Mouse (Mus musculus) lung, adult 18-20 months (tissue): ENCODE measurements at regions not wholly inside any gene's neighbourhood (a gene's known extent, or its start where the extent isn't known, plus 50 kb on each side); places are given as distances from the start of the nearest gene placed in this dataset.
A peak's percentile ranks its signal among the peaks of the same experiment; 100 is the strongest.

Source experiments
- DNase-seq, 2 experiments: peaks; one replicate each; pipeline ENCODE4 v3.0.0; 2022; ENCODE audit warnings: mixed read lengths in 2 of 2

- no peak for DNase-seq
These were observed 133.8 kb upstream of the Six2 start for GRCm38 (mm10) chr17:85821861-85822260.

DNA sequence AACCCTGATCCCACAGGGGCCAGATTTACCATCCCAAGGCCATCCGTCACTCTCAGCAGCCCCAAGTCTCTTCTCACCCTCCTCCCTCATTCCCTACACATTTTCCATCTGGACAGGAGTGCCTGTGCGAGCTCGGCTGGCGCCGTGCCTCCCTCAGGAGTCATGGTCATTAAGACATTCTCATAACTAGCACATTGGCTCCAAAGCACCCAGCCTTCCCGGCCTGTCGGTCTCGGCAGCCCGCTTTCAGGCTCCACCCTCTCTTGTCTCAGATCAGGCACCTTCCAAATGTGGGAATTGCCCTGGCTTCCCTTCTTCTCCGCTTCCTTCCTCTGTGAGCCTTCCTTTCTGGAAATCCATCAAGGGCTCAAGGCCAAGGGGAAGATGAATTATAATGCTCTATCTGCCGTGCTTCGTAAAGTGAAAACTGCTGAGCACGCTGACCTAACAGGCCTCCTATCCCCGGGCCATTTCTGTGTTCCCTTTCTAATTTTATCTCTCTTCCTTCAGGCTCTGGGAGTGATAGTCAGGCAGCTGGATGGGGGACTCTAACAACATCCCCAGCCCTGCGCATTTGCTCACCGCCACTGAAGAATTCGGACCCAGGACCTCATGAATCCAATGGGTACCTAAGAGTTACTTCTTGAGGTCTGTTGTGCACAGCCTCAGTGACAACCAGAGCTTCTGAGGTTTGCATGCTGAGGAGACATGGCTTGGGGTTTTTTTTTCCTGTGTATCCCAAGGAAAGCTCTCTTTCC lies 130.2 kb upstream of the Six2 start:
- DNase-seq, result no peak

DNA sequence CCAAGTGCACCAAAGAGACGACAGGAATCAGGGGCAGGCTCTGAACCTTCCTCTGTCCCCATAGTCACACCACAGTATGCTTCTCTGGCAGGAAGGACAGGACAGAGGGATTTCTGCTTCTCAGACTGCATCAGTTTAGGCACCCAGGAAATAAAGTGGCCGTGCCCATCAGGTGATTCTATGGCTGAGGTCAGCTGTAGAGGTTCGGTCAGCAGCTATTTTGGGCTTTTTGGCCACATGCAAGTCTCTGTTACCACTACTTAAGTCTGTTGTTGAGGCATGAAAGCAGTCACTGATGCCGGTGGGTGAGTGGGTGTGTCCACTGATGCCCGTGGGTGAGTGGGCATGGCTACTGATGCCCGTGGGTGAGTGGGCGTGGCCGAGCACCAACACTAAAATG lies 128.4 kb upstream of the Six2 start:
- no peak for DNase-seq

- no peak for DNase-seq
These were observed 128.0 kb upstream of the Six2 start for GRCm38 (mm10) chr17:85816056-85816455.

DNA sequence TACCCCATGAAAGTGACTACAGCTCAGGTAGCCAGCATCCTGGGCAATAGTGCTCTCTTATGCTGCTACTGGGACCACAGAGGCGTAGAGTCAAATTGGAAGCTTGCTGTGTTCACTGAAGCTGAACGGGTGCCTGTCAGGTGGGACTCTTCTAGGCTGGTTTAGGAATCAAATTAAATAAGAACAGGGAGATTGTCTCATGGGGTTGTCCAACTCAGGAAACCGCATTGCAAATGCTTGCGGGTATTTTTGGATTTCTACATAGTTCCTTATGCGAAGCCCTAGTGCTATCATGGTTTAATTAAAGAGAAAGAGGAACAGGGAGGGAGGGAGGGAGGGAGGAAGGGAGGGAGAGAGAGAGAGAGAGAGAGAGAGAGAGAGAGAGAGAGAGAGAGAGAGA lies 120.5 kb upstream of the Six2 start:
- DNase-seq, result no peak

DNA sequence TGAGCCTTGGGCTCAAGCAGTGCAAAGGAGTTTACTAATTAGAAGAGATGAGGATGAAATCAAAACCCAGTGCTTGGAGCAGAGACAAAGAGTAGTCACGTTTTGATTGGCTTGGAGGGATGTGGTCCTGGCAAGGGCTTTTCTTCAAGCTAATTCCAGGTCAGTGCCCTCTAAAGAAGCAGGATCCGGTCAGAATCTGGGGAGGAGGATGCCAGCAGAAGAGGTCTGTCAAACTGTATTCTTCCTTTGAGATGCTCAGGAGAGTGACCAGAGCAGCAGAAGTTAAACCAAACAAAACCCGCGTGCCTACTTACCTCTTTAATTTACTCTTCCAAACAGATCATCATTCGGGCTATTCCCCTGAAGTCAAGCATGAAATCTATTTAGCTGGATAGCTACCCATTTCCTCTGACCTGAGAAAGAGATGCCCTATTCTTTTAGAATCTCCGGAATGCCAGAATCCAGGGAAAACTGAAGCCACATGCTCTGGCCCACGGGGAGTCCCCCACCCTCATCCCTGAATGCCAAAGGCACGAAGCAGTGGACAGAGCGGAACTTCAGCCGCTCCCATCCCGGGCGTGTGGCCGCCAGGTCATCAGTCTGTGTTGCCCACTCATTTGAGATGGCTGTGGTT lies 117.8 kb upstream of the Six2 start:
- no peak for DNase-seq

GRCm38 (mm10) chr17:85804631-85805030 lies 116.6 kb upstream of the Six2 start:
- peak in 1 of 2 experiments; percentile 1 for DNase-seq

DNA sequence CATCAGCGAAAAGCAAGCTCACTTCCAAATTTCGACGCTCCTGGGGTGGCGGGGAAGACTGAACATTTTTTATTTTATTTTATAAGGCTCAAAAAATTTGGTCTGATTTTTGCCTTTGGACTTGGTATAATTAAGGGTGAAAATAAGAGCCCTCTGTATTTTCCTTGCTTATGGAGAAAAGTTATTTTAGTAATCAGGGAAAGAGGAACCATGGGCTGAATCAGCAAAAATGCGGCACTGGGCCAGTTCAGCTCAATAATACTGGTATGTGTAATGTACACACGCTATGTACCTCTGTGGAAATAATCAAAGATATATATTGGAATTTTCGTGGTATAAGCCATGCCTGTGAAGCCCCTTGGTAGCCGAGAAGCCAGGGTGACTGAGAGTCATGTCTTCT lies 113.7 kb upstream of the Six2 start:
- DNase-seq, result no peak

DNA sequence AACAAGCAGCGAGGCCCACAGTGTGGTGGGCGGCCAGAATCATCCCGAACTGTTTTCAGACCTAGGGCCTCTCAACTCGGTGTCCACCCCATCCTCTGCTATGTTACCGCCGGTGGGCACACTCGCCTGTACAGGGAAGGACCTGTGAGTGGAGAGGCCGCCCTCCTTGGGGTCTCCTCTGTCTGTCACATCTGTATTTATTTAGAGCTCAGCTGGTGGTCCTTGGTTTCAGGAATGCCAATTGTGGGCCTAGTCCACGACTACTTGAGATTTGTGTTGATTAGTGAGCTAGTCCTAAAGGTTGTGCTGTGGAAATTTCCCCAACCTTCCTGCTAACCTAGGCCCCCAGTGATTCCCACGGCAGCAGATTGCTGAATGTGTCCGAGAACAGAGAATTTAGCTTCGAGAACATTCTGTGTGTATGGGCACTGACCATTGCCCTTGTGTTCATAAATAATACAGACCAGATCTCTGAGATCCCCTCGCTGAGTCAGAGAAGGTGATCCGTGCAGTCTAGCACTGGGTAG lies 113.1 kb upstream of the Six2 start:
- no peak for DNase-seq

- DNase-seq, result no peak
These were observed 112.4 kb upstream of the Six2 start for GRCm38 (mm10) chr17:85800357-85801078.

- DNase-seq, result peak in 1 of 2 experiments; percentile 2
These were observed 111.8 kb upstream of the Six2 start for GRCm38 (mm10) chr17:85799865-85800356.

DNA sequence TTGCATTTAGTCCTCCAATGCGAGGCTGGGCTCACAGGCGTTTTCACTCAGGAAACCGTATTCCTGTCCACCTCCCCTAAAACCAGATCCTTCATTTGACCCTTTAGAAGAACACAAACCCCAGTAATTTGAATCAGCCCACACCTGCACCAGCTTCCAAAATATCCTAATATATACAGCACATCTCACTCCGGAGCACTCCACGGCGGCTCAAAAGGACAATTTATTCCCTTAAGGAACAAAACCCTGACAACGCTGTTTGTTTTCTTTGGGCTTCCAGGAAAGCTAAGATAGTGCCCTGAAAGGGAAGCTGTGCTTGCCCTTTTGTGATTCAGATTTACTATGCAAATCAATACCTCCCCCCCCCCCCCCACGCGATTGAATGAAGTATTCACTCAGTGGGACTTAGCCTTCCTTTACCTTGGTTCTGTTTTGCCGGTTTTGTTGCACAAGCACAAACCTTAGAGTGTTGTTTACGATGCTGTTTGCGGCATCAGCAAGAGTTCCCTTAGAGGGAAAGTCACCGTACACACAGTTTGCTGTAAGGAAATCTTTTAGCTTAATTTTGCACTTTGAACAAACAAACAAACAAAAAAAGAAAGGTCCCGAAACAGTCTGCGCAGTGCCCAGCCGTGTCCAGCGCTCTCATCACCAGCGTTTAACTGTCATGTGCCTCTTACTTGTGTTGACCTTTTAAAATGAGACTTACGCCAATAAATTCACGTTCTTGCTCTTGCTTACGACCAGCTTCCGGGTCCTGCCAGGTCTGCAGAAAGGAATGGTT lies 111.2 kb upstream of the Six2 start:
- DNase-seq, result no peak

- DNase-seq, result no peak
These were observed 109.7 kb upstream of the Six2 start for GRCm38 (mm10) chr17:85797755-85798154.

DNA sequence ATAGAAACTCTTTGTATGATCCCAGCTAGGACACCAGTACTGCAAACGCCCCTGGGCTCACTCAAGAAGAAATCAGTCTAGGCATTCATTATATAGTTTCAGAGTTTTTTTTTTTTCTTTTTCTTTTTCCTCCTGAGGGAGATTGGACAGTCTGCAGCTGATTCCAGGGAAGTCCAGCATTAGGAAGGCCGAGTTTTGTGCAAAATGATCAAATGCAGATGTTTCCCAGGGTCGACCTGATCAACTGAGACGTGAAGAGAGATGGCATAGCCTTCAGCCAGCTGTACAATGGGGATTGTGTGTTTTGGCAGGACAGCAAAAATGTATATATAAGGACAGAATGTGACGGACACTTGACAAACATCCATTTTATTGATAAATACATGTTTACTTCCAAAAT lies 107.7 kb upstream of the Six2 start:
- no peak for DNase-seq

DNA sequence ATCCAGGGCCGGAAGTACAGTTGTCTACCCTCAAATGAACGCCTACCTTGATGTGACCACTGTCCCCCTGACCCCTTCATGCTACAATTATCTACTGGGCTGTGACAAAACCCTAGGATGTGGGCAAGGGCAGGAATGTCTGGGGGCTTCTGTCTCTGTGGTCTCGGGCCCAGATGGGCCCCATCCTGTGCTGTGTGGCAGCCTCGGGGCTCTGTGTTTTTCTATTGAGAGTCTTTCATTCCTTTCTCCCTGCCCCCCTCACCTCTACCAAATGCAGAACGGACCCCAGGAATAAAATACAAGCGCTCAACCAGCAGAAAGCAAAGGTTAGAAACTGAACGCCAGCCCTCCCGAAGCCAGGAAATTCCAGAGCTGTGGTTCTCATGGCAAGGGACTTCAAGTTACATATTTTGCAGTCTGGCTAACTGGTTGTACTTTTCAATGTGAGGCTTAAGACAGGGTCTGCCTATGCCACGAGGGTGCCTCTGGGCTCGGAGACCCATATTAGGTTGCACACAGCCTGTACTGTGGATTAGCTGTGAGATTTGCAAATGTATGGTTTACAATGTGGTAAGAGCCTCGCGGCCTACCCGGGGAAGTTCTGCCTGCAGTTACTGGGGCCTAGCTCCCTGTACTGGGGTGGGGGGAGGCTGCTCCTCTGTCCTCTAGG lies 97.7 kb upstream of the Six2 start:
- DNase-seq, result no peak

- no peak for DNase-seq
These were observed 92.4 kb upstream of the Six2 start for GRCm38 (mm10) chr17:85780477-85780876.

DNA sequence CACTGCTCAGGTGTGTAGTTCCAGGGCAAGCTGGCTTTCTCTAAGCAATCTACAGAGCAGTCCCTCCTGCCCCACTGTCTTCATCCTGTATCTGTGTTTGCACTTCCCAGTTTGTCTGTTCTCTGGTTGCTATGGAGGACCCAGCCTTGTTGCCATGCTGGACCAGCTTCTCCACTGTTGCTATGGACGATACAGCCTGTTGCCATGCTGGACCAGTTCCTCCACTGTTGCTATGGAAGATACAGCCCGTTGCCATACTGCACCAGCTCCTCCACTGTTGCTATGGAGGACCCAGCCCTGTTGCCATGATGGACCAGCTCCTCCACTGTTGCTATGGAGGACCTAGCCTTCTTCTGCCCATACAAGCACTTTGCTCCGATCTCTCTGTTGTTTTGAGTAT lies 88.8 kb upstream of the Six2 start:
- DNase-seq, result no peak

GRCm38 (mm10) chr17:85768341-85768740 lies 80.3 kb upstream of the Six2 start:
- DNase-seq, result no peak

DNA sequence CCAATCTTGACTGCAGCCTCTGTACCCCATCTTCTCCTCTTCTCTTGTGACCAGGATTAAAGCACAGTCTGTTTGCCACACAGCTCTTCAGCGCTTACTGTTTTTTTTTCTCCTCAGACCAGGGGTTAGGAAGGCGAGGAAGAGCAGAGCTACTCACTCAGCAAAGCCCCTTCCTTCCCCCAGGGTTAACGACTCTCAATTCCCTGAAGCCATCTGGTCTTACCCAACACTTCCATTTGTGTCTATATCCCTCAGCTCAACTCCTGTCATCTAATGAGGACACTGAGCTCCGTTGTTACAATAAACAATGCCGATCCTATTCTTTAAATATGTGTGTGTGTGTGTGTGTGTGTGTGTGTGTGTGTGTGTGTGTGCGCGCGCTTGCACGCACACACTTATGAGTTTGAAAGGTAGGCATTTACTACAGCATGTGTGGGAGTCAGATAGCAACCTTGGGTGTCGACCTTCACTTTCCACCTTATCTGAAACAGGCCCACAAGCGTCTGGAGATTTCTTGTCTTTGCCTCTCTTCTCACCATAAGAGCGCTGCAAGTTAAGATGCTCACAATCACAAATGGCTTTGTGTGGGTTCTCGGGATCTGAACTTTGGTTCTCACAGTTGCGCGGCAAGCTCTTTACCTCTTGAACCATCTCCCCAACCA lies 79.3 kb upstream of the Six2 start:
- no peak for DNase-seq

GRCm38 (mm10) chr17:85766556-85766955 lies 78.5 kb upstream of the Six2 start:
- DNase-seq, result no peak

DNA sequence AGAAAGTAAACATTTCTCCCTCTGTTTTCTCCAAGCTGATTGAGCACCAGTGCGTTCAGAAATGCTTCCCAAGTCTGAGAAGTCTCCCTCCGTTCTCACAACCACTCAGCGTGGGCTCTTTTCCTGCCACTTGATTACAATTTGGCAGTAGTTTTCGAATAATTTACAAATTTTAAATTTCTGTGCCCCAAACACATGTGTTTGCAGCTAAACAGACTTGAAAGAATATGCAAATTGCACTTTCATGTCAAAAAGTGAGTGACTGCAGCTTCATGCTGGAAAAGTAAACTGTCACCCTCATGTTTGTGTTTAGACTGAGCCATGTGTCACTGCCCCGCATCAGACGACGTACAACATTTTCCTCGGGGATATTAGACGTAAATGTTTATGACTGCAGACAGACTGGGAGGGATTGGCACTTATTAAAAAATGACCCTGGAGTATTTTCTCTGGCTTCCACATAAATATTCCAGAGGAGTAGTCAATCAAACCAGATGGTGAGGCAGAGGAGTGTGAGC lies 70.6 kb upstream of the Six2 start:
- no peak for DNase-seq
